Mouse (Mus musculus) neural tube, embryonic 12.5 days (tissue): ENCODE data around the gene Disp3. TPM values are rescaled to one million over a fixed set of nuclear protein-coding genes. Genes with fewer than 3 reads are reported as not detected.

Experiments
- ATAC-seq: fragments of 200-750 bp; cut with Nextera tagmentation; 2 replicates; pipeline ENCODE4 v1.8.0; 2017; ENCODE audit warnings: low read depth, mild to moderate bottlenecking, moderate TSS enrichment, moderate library complexity; ENCODE audit not compliant: low FRiP score
- H3K27ac ChIP-seq: fragments of 300-500 bp; sonication (generic); 2 replicates; pipeline ENCODE4 v1.5.1; 2016
- H3K27me3 ChIP-seq: fragments of 300-500 bp; sonication (generic); replicated peaks from 2 replicates; pipeline ENCODE4 v1.6.1; 2016; ENCODE audit warnings: mild to moderate bottlenecking
- H3K36me3 ChIP-seq: fragments of 300-500 bp; sonication (generic); 2 replicates; pipeline ENCODE4 v1.6.1; 2016; ENCODE audit warnings: mild to moderate bottlenecking
- H3K4me1 ChIP-seq: fragments of 300-500 bp; sonication (generic); 2 replicates; pipeline ENCODE4 v1.6.1; 2016
- H3K4me2 ChIP-seq: fragments of 300-500 bp; sonication (generic); replicated peaks from 2 replicates; pipeline ENCODE4 v1.6.1; 2016; ENCODE audit warnings: mild to moderate bottlenecking
- H3K4me3 ChIP-seq: fragments of 300-500 bp; sonication (generic); 2 replicates; pipeline ENCODE4 v1.5.1; 2016
- H3K9ac ChIP-seq: fragments of 300-500 bp; sonication (generic); 2 replicates; pipeline ENCODE4 v1.6.1; 2016; ENCODE audit warnings: mild to moderate bottlenecking
- H3K9me3 ChIP-seq: fragments of 300-500 bp; sonication (generic); 2 replicates; pipeline ENCODE4 v1.6.1; 2016; ENCODE audit warnings: mild to moderate bottlenecking
- WGBS: fragments of 180-500 bp; shearing (Covaris S2); methylation state at CpG from one replicate; pipeline ENCODE4 v1.1.7; 2016; 5-methylcytosine and 5-hydroxymethylcytosine counted together
- polyA plus RNA-seq: library from polyadenylated mRNA; unstranded; fragments of >200 nt; fragmentation: Nextera tagmentation; extraction: Ambion mirVana; gene quantifications from 2 replicates; pipeline ENCODE4 v1.2.1, GENCODE M21; 2016

The Disp3 gene
- 17.7 and 21.3 TPM in 2 replicates for polyA plus RNA-seq

GRCm38 (mm10) chr4:148287476-148288054, at the start of gene Disp3:
Gene Disp3, minus strand, starts transcription at chr4:148287965.
- Histone ChIP-seq H3K9ac (peak within 1 kb of the TSS; percentile 88), H3K4me3 (peak within 1 kb of the TSS; percentile 70), H3K4me1 (peaks cover 61% of the 10 kb centered on the region), H3K27me3 (0 out of 2 replicates have a peak, but pooled peaks cover 4% of the 10 kb centered on the region), H3K27ac (peak within 1 kb of the TSS; percentile 72), H3K4me2 (peak within 1 kb of the TSS; percentile 77), H3K9me3 (no peaks in the 10 kb centered on the region), H3K36me3 (no peaks in the 10 kb centered on the region)
- ATAC-seq = peak; percentile 72
- WGBS = under 1% methylated on average over 54 of the region's 54 CpGs

GRCm38 (mm10) chr4:148330269-148330668, 42.5 kb upstream of the Disp3 start:
- ATAC-seq = no peak
- H3K27me3 ChIP-seq = no peaks in the 10 kb centered on the region
- H3K4me2 ChIP-seq = no peak overlapping the region
- no peak overlapping the region for H3K4me3 ChIP-seq
- H3K4me1 ChIP-seq = peaks cover 28% of the 10 kb centered on the region
- H3K36me3 ChIP-seq = no peaks in the 10 kb centered on the region
- H3K9ac ChIP-seq = no peak overlapping the region
- WGBS = 82% methylated on average over 2 of the region's 2 CpGs
- H3K9me3 ChIP-seq = no peaks in the 10 kb centered on the region
- no peak overlapping the region for H3K27ac ChIP-seq

GRCm38 (mm10) chr4:148329431-148329830, 41.7 kb upstream of the Disp3 start:
- H3K4me1 ChIP-seq = peaks cover 36% of the 10 kb centered on the region
- no peak for ATAC-seq
- H3K27ac ChIP-seq = no peak overlapping the region
- WGBS = 56% methylated on average over 11 of the region's 11 CpGs
- H3K4me3 ChIP-seq = no peak overlapping the region
- 0 out of 2 replicates have a peak, but pooled peaks cover 3% of the 10 kb centered on the region for H3K27me3 ChIP-seq
- no peak overlapping the region for H3K4me2 ChIP-seq
- H3K9me3 ChIP-seq = no peaks in the 10 kb centered on the region
- no peak overlapping the region for H3K9ac ChIP-seq
- no peaks in the 10 kb centered on the region for H3K36me3 ChIP-seq

- no peaks in the 10 kb centered on the region for H3K9me3 ChIP-seq
- H3K36me3 ChIP-seq = no peaks in the 10 kb centered on the region
- ATAC-seq = no peak
- H3K4me1 ChIP-seq = peaks cover 33% of the 10 kb centered on the region
- no peak overlapping the region for H3K27ac ChIP-seq
- 0 out of 2 replicates have a peak, but pooled peaks cover 6% of the 10 kb centered on the region for H3K27me3 ChIP-seq
- 84% methylated on average over 1 of the region's 1 CpGs for WGBS
- H3K4me2 ChIP-seq = no peak overlapping the region
- H3K4me3 ChIP-seq = no peak overlapping the region
- H3K9ac ChIP-seq = no peak overlapping the region
Measured at GRCm38 (mm10) chr4:148328237-148328636, 40.5 kb upstream of the Disp3 start.

DNA sequence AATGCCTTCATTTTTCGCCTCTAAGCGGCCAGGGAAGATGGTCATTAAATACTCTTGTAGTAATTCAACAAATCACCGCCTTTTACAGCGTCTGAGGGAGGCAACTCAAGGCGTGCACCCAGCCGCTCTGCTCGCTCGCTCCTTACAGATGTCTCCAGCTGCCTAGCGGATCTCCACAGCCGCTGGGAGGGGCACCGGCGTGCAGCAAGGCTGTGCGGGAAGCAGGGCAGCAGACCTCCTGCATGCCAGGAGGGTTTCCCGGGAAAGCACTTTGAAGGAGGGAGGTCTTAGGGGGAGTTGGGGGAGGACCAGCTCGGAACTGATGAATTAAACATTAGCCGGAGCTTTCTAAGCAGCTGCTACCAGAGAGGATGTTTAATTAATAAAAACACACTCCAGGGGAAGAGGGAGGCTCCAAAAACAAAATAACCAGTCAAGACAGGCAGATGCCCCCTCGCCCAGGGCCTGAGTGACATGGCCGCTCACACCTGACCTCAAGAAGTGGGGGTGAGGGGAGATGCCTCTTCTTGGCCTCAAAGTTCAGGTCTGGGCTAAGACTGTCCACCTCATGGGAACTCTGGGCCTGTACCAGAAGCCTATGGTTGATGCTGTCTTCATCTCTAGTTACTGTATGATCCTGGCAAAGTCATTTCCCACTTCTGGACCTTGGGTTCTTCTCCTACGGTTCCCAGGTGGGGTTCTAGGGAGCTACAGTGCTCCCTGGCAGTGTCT, 39.7 kb upstream of the Disp3 start:
- Histone ChIP-seq H3K4me1 (peaks cover 36% of the 10 kb centered on the region), H3K4me3 (no peak overlapping the region), H3K9ac (no peak overlapping the region), H3K9me3 (no peaks in the 10 kb centered on the region), H3K27me3 (0 out of 2 replicates have a peak, but pooled peaks cover 6% of the 10 kb centered on the region), H3K27ac (no peak overlapping the region), H3K4me2 (peak overlapping the region; percentile 50), H3K36me3 (no peaks in the 10 kb centered on the region)
- 7% methylated on average over 19 of the region's 19 CpGs for WGBS
- ATAC-seq = peak; percentile 81

DNA sequence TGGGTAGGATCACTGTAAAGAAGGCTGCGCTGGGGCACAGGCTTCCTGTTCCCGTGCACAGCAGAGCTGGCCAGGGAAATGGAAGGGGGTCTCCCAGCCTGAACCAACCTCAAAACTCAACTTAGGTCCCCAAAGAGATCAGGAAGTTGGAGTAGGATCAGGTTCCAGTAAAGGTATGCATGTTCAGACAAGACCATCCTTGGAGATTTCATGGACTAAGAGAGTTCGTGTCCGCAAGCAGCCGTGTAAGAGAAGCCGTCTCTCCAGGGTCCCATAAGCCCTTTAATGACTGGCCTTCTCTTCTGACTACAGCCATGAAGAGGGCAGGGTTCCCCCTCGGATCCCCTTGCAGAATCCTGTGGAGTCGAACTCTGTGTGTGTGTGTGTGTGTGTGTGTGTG, 39.0 kb upstream of the Disp3 start:
- Histone ChIP-seq H3K4me3 (no peak overlapping the region), H3K9me3 (no peaks in the 10 kb centered on the region), H3K4me2 (peak overlapping the region; percentile 50), H3K4me1 (peaks cover 42% of the 10 kb centered on the region), H3K9ac (no peak overlapping the region), H3K27me3 (0 out of 2 replicates have a peak, but pooled peaks cover 6% of the 10 kb centered on the region), H3K27ac (no peak overlapping the region), H3K36me3 (no peaks in the 10 kb centered on the region)
- no peak for ATAC-seq
- 24% methylated on average over 8 of the region's 8 CpGs for WGBS

DNA sequence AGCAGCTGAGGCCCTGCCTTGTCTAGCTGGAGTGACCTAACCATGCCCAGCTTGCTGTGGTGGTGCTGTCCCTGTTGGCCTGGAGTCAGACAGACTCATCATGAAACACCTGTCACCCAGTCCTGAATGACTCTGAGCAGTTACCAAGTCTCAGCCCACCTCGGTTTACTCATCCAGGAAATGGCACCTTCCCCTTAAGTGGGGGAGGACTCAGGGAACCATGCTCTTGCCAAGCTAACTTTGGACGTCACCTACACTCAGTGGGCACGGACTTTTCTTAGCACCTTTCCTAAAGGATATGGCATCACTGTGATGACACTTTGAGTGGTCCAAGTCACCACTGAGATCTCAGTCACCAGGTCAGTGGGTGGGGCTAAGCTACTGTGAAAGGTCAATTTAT, 38.2 kb upstream of the Disp3 start:
- Histone ChIP-seq H3K9ac (no peak overlapping the region), H3K4me1 (peaks cover 51% of the 10 kb centered on the region), H3K9me3 (no peaks in the 10 kb centered on the region), H3K27me3 (peaks cover 6% of the 10 kb centered on the region; the same call in 1 of the 2 replicates), H3K4me3 (no peak overlapping the region), H3K27ac (no peak overlapping the region), H3K4me2 (no peak overlapping the region), H3K36me3 (no peaks in the 10 kb centered on the region)
- 95% methylated on average over 3 of the region's 3 CpGs for WGBS
- ATAC-seq = no peak

GRCm38 (mm10) chr4:148325057-148325456, 37.3 kb upstream of the Disp3 start:
- Histone ChIP-seq H3K4me1 (peaks cover 50% of the 10 kb centered on the region), H3K27ac (no peak overlapping the region), H3K9me3 (no peaks in the 10 kb centered on the region), H3K36me3 (no peaks in the 10 kb centered on the region), H3K27me3 (peaks cover 6% of the 10 kb centered on the region; the same call in 1 of the 2 replicates), H3K9ac (no peak overlapping the region), H3K4me2 (no peak overlapping the region), H3K4me3 (no peak overlapping the region)
- no peak for ATAC-seq
- 19% methylated on average over 2 of the region's 2 CpGs for WGBS

DNA sequence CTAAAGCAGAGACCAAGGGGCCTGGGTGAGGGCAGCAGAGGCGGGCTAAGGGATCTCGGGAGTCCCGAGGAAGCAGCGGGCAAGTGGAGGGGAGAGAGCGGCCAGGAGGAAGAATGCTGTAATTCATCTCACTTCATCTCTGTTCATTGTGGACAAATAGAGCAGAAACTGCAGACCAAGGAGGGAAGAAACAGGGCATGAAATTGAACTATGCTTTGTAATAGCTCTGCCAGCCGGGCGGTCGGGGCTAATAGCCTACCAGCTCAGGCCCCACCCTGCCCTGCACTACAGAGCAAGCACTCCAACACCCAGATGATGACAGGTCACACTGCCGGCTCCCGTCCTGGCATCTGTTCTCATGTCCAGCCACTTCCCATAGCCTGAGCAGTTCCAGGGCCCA, 34.4 kb upstream of the Disp3 start:
- Histone ChIP-seq H3K9ac (no peak overlapping the region), H3K27ac (peak overlapping the region; percentile 27; the same call in 1 of the 2 replicates), H3K9me3 (no peaks in the 10 kb centered on the region), H3K4me1 (peaks cover 58% of the 10 kb centered on the region), H3K4me3 (no peak overlapping the region), H3K36me3 (no peaks in the 10 kb centered on the region), H3K27me3 (peaks cover 6% of the 10 kb centered on the region), H3K4me2 (no peak overlapping the region; the same call in 1 of the 2 replicates)
- 5% methylated on average over 10 of the region's 10 CpGs for WGBS
- no peak for ATAC-seq

DNA sequence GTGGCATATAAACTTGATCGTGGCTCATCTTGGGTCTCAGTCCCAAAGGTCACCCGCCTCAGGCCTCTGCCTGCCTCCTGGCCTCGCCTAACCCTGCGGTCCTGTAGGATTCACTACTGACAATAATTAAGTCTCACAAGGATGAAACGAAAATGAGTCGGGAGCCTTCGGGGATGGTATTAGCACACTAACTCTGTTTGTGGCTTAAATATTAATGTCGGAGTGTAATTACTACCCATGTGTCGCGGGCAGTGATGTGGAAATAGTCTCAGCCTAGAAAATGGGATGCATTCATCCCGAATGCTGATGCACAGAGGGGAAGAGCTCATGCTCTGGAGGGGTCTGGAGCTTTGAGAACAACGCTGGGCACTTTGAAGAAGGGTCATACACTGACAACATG, 31.6 kb upstream of the Disp3 start:
- Histone ChIP-seq H3K9ac (no peak overlapping the region), H3K27ac (no peak overlapping the region)
- 61% methylated on average over 12 of the region's 12 CpGs for WGBS

DNA sequence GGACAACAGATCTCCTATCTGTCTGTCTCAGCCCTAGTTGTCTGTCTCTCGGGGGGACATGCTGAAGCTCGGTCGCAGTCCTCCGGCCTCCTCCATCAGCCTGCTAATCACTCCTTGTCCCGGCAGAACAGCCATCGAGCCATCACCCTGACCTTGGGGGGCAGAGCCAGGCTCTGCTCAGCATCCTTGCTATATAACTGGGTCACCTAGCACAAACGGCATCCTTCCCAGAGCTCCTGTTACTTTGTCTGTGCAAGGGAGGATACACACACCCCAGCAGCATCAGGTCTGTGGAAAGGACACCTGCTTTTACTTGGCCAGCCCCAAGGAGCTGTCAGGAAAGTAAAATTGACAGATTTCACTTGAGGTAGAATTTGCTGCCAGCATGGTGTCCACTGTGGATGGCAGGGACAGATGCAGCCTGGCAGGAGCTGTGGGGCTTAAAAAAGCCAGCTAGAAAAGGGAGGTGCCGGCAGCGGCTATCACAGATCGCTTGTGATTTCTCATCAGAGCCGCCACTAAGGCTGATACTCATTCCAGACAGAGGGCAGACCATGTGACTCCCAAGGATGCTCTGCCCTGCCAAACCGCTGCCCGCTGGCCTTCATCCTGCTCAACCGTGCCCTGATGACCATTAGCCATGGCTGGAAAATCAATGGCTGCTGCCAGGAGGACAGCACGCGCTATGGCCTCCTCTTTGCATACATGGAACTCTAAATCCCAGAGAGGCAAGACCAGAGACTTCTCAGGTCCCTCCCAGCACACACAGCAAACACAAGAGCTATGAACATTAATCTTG, 27.8 kb upstream of the Disp3 start:
- Histone ChIP-seq H3K4me1 (peaks cover 60% of the 10 kb centered on the region), H3K9me3 (no peaks in the 10 kb centered on the region), H3K4me3 (no peak overlapping the region), H3K36me3 (no peaks in the 10 kb centered on the region), H3K27me3 (no peaks in the 10 kb centered on the region; the same call in 1 of the 2 replicates), H3K27ac (no peak overlapping the region), H3K4me2 (no peak overlapping the region), H3K9ac (no peak overlapping the region)
- no peak for ATAC-seq
- WGBS = 74% methylated on average over 16 of the region's 16 CpGs

More for the DNA sequence above, 31.6 kb upstream of the Disp3 start:
- H3K27me3 ChIP-seq = peaks cover 3% of the 10 kb centered on the region
- H3K4me2 ChIP-seq = no peak overlapping the region
- no peak for ATAC-seq
- H3K4me1 ChIP-seq = peaks cover 51% of the 10 kb centered on the region
- H3K4me3 ChIP-seq = no peak overlapping the region
- H3K36me3 ChIP-seq = no peaks in the 10 kb centered on the region
- H3K9me3 ChIP-seq = no peaks in the 10 kb centered on the region

DNA sequence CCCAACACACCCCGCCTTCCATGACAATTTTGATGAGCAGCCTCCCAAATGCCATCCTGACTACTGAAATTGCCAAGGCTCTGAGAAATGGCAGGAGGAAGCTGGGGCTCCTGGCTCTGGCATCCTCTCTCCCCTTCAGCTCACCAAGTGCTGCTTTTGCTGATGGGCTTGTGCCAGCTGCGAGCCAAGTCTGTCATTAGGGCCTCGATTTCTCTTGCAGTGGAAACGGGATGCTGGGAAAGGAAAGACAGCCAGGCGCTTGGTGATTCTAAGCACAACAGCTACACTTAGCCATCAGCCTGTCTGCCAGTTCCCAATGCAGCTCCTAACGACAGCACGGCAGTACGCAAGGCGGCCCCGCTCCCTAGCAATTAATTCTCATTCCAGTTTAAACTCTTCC, 26.6 kb upstream of the Disp3 start:
- no peaks in the 10 kb centered on the region for H3K9me3 ChIP-seq
- 52% methylated on average over 10 of the region's 10 CpGs for WGBS
- no peak for ATAC-seq
- H3K4me3 ChIP-seq = no peak overlapping the region
- no peak overlapping the region for H3K9ac ChIP-seq
- no peaks in the 10 kb centered on the region; the same call in 1 of the 2 replicates for H3K27me3 ChIP-seq
- no peak overlapping the region for H3K4me2 ChIP-seq
- peaks cover 60% of the 10 kb centered on the region for H3K4me1 ChIP-seq
- H3K36me3 ChIP-seq = no peaks in the 10 kb centered on the region
- no peak overlapping the region for H3K27ac ChIP-seq
